Mouse (Mus musculus): ENCODE results near the gene Chit1. TPM values are rescaled to one million over a fixed set of nuclear protein-coding genes. Genes with fewer than 3 reads are reported as not detected.

The Chit1 gene
- polyA plus RNA-seq, 1 experiment = 0.02 TPM

DNA sequence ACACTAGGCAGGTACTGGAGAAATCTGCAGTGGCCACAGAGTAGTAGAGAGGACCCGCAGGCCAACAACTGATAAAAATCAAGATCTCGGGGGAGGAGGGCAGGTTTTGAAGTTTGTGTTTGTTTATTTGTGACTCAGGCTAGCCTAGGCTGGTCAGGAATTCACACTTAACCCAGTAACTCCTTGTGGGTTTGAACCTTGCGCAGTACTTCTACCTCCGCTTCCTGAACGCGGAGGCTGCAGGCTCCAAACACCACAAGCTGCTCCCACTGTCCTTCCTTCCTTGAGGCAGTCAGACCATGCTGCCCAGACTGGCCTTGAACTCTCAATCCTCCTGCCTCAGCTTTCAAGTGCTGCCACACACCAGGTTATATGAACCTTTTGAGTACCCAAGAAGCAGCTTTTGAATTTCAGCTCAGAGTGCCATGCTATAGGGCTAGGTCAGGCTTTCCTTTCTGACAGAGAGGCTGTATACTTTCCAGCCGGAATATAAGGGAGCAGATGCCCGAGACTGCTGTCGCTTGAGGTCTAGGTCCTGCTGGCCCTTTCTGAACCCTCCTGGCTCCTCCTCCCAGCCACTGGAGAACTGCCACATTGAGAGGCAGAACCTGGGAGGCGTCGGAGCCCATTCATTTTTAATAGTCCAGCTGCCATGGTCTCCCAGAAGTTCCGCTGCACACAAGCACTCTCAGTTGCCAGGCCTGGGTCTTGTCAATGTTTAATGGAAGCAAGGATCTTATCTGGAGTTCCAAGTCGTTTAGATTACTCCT is 12.9 kb upstream of the Chit1 start:
- no peaks in the 10 kb centered on the region for H3K79me3 ChIP-seq (ENCODE audit: low read depth)
- no peaks in the 10 kb centered on the region for H3K79me2 ChIP-seq (ENCODE audit: control insufficient read depth, insufficient read depth)
- H3K36me3 ChIP-seq (ENCODE audit: control insufficient read depth, insufficient read depth) = no peaks in the 10 kb centered on the region
- TF ChIP-seq MAX (IDR thresholded peaks at IDR 0.05) (no peak), CTCF (IDR thresholded peaks at IDR 0.05; ENCODE audit: control insufficient read depth, insufficient read depth, insufficient read length) (no peak), CEBPB (IDR thresholded peaks at IDR 0.05; ENCODE audit: low read depth) (no peak), MYOD1 (IDR thresholded peaks at IDR 0.05; ENCODE audit: control insufficient read depth, insufficient read length, low read depth) (no peak), MYOG (IDR thresholded peaks at IDR 0.05; ENCODE audit: control insufficient read depth, extremely low read depth, insufficient read length) (no peak), USF1 (IDR thresholded peaks at IDR 0.05; ENCODE audit: low read depth) (no peak), FOSL1 (IDR thresholded peaks at IDR 0.05; ENCODE audit: insufficient read depth, low read length, poor library complexity, severe bottlenecking) (no peak)
- H3ac ChIP-seq (ENCODE audit: control insufficient read depth, insufficient read length, low read depth) = no peak overlapping the region
- no peaks in the 10 kb centered on the region for H3K27me3 ChIP-seq (ENCODE audit: control insufficient read depth, insufficient read depth, insufficient read length)
- H3K4me3 ChIP-seq (ENCODE audit: insufficient read depth, poor library complexity, severe bottlenecking) = no peak overlapping the region

DNA sequence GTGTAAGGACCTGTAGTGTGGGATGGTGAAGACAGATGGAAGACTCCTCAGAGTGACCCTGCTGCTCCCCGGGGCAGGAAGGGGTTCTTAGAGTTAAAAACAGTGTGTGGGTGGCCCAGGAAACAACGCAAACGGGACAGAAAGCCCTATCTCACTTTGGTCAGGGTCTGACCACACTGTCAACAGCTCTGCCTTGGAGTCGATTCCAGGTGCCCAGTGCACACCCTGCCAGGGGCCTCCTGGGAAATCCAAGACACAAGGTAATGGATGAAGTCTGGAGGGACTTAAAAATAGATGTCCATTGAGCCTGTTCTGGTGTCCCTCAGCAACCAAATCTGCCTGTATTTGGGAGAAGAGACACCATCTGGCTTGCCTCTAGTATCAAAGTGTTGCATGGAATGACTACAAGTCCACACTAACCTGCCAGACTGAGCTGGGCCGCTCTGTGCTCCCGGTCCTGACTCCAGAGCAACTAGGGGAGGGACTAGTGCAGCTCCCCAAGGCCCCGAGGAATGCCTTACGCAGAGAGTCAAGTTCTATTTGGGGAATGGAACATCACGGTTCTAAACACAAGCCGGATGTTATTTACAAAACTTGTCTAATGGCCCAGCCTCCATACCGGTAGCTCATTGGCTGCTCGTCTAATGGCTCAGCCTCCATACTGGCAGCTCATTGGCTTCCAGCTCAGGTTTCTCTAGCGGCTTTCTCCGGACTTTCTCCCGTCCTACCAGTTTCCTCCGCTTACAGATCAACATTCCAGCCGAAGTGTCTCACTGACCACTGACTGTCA is 12.1 kb upstream of the Chit1 start:
- Histone ChIP-seq H3K79me2 (ENCODE audit: control insufficient read depth, insufficient read depth) (no peaks in the 10 kb centered on the region), H3K79me3 (ENCODE audit: low read depth) (no peaks in the 10 kb centered on the region), H3K36me3 (ENCODE audit: control insufficient read depth, insufficient read depth) (no peaks in the 10 kb centered on the region), H3K27me3 (ENCODE audit: control insufficient read depth, insufficient read depth, insufficient read length) (no peaks in the 10 kb centered on the region), H3K4me3 (ENCODE audit: insufficient read depth, poor library complexity, severe bottlenecking) (peak overlapping the region; percentile 24), H3ac (ENCODE audit: control insufficient read depth, insufficient read length, low read depth) (peak overlapping the region; percentile 54)
- TF ChIP-seq USF1 (IDR thresholded peaks at IDR 0.05; ENCODE audit: low read depth) (no peak), FOSL1 (IDR thresholded peaks at IDR 0.05; ENCODE audit: insufficient read depth, low read length, poor library complexity, severe bottlenecking) (no peak), MYOG (IDR thresholded peaks at IDR 0.05; ENCODE audit: control insufficient read depth, extremely low read depth, insufficient read length) (no peak), CTCF (IDR thresholded peaks at IDR 0.05; ENCODE audit: control insufficient read depth, insufficient read depth, insufficient read length) (no peak), MYOD1 (IDR thresholded peaks at IDR 0.05; ENCODE audit: control insufficient read depth, insufficient read length, low read depth) (no peak), MAX (IDR thresholded peaks at IDR 0.05) (no peak), CEBPB (IDR thresholded peaks at IDR 0.05; ENCODE audit: low read depth) (no peak)

DNA sequence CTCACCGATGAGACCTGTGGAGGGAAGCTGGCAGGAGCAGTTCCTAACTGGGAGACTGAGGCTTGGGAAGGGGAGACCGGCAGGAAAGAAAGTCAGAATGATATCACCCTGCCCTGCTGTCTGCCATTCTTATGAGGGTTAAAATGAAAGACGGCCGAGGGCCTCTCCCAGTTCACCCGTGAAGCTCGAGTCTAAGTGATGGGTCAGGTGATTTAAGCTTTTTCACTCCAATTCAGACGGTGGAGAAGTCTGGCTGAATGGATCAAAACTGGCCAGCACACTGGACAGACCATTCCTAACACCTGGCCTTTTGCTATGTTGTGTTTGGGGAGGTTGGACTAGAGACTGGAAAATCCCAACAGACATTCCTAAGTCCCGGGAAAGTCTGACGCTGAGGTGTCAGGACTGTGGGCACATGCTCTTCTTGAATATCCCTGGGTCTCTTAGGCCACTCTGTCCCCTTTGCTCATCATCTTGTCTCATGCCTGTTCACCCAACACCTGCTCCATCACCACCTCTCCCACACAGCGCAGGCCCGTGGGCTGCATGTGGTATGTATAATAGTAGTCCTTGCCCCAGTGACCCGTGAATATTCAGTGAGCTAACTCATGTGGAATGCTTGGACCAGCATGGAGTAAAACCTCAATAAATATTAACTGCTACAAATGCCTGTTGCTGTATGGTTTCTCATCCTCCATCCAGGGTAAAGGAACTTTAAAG is 11.4 kb upstream of the Chit1 start:
- Histone ChIP-seq H3K4me3 (ENCODE audit: insufficient read depth, poor library complexity, severe bottlenecking) (peak overlapping the region; percentile 16), H3K79me3 (ENCODE audit: low read depth) (no peaks in the 10 kb centered on the region), H3ac (ENCODE audit: control insufficient read depth, insufficient read length, low read depth) (peak overlapping the region; percentile 54), H3K79me2 (ENCODE audit: control insufficient read depth, insufficient read depth) (no peaks in the 10 kb centered on the region), H3K36me3 (ENCODE audit: control insufficient read depth, insufficient read depth) (no peaks in the 10 kb centered on the region), H3K27me3 (ENCODE audit: control insufficient read depth, insufficient read depth, insufficient read length) (no peaks in the 10 kb centered on the region)
- TF ChIP-seq MYOD1 (IDR thresholded peaks at IDR 0.05; ENCODE audit: control insufficient read depth, insufficient read length, low read depth) = peak; percentile 53
- TF ChIP-seq CTCF (IDR thresholded peaks at IDR 0.05; ENCODE audit: control insufficient read depth, insufficient read depth, insufficient read length) = no peak

DNA sequence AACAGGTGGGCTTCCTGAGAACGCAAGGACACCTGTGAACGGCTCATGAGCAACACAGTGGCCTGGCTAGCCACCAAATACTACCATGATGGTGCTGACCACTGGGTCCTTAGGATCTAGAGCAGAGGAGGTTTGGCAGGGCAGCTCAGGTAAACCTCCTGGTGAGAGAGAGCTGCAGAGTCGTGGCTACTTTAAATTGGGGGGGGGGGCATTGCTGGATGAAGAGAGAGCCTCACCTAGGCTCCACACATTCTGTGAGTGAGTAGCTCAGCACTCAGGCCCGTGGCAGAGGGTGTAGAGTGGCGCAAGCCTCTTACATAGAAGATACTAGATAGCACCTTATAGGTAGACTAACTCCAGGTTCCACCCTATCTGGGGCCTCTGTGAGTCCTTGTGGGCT is 10.6 kb upstream of the Chit1 start:
- no peaks in the 10 kb centered on the region for H3K79me2 ChIP-seq (ENCODE audit: control insufficient read depth, insufficient read depth)
- no peaks in the 10 kb centered on the region for H3K79me3 ChIP-seq (ENCODE audit: low read depth)
- H3K36me3 ChIP-seq (ENCODE audit: control insufficient read depth, insufficient read depth) = no peaks in the 10 kb centered on the region
- TF ChIP-seq USF1 (IDR thresholded peaks at IDR 0.05; ENCODE audit: low read depth) = no peak
- TF ChIP-seq MAX (IDR thresholded peaks at IDR 0.05) = no peak
- TF ChIP-seq MYOG (IDR thresholded peaks at IDR 0.05; ENCODE audit: control insufficient read depth, extremely low read depth, insufficient read length) = no peak
- TF ChIP-seq MYOD1 (IDR thresholded peaks at IDR 0.05; ENCODE audit: control insufficient read depth, insufficient read length, low read depth) = no peak
- TF ChIP-seq CEBPB (IDR thresholded peaks at IDR 0.05; ENCODE audit: low read depth) = no peak
- no peak for TF ChIP-seq CTCF (IDR thresholded peaks at IDR 0.05; ENCODE audit: control insufficient read depth, insufficient read depth, insufficient read length)
- no peak for TF ChIP-seq FOSL1 (IDR thresholded peaks at IDR 0.05; ENCODE audit: insufficient read depth, low read length, poor library complexity, severe bottlenecking)
- no peak overlapping the region for H3ac ChIP-seq (ENCODE audit: control insufficient read depth, insufficient read length, low read depth)
- H3K27me3 ChIP-seq (ENCODE audit: control insufficient read depth, insufficient read depth, insufficient read length) = no peaks in the 10 kb centered on the region
- H3K4me3 ChIP-seq (ENCODE audit: insufficient read depth, poor library complexity, severe bottlenecking) = no peak overlapping the region

DNA sequence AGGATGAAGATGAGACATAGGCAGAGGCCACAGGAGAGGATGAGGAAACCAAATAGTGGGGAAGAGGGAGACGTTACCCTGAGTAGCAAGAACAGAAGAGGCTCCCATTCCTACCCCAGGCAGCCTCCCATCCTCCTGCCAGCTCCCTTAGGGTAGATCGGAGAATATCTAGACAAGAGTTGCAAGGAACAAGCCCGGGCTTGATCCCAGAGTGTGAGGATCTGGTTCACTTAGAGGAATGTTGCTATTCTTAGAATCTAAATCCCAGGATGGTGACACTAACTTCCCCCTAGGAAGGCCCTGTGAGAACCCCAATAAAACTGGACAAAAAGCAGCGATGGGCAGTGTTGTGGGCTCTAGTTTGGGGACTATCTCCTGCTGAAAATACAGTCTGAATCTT is 10.1 kb upstream of the Chit1 start:
- H3ac ChIP-seq (ENCODE audit: control insufficient read depth, insufficient read length, low read depth) = no peak overlapping the region
- no peaks in the 10 kb centered on the region for H3K27me3 ChIP-seq (ENCODE audit: control insufficient read depth, insufficient read depth, insufficient read length)
- H3K4me3 ChIP-seq (ENCODE audit: insufficient read depth, poor library complexity, severe bottlenecking) = no peak overlapping the region
- H3K36me3 ChIP-seq (ENCODE audit: control insufficient read depth, insufficient read depth) = no peaks in the 10 kb centered on the region
- TF ChIP-seq FOSL1 (IDR thresholded peaks at IDR 0.05; ENCODE audit: insufficient read depth, low read length, poor library complexity, severe bottlenecking) (no peak), MYOG (IDR thresholded peaks at IDR 0.05; ENCODE audit: control insufficient read depth, extremely low read depth, insufficient read length) (no peak), CEBPB (IDR thresholded peaks at IDR 0.05; ENCODE audit: low read depth) (no peak), CTCF (IDR thresholded peaks at IDR 0.05; ENCODE audit: control insufficient read depth, insufficient read depth, insufficient read length) (no peak), MAX (IDR thresholded peaks at IDR 0.05) (no peak), MYOD1 (IDR thresholded peaks at IDR 0.05; ENCODE audit: control insufficient read depth, insufficient read length, low read depth) (no peak), USF1 (IDR thresholded peaks at IDR 0.05; ENCODE audit: low read depth) (no peak)
- H3K79me3 ChIP-seq (ENCODE audit: low read depth) = no peaks in the 10 kb centered on the region
- no peaks in the 10 kb centered on the region for H3K79me2 ChIP-seq (ENCODE audit: control insufficient read depth, insufficient read depth)
